Mouse (Mus musculus) MEL (cell line): Measurements from ENCODE around the gene Zfp536. TPM values are rescaled to one million over a fixed set of nuclear protein-coding genes. Genes with fewer than 3 reads are reported as not detected.

Experiments used
- DNase-seq: peaks from one replicate; pipeline ENCODE4 v3.0.0; 2011; ENCODE audit warnings: low read depth, low spot score
- H3K27ac ChIP-seq: 2 replicates; pipeline ENCODE4 v1.5.1; 2012; ENCODE audit warnings: low read depth, mild to moderate bottlenecking, control low read depth, low read length, moderate library complexity; ENCODE audit not compliant: control insufficient read depth
- H3K27me3 ChIP-seq, 2 experiments: fragments of 150-350 bp in 1 of 2; sonication (generic) in 1 of 2; 2 replicates each; pipeline ENCODE4 v1.6.1; 2012; ENCODE audit warnings: low read length in 2 of 2, mild to moderate bottlenecking in 2 of 2, improper control_type of control experiment in 1 of 2, moderate library complexity in 1 of 2; ENCODE audit not compliant: insufficient read depth in 2 of 2, control insufficient read depth in 1 of 2
- H3K36me3 ChIP-seq, 2 experiments: 2 replicates each; pipeline ENCODE4 v1.6.1; 2012 to 2014; ENCODE audit warnings: low read length in 2 of 2, improper control_type of control experiment in 1 of 2, inconsistent platforms in 1 of 2, mild to moderate bottlenecking in 1 of 2; ENCODE audit not compliant: insufficient read depth in 2 of 2, control insufficient read depth in 1 of 2
- H3K4me1 ChIP-seq, 2 experiments: fragments of 150-350 bp in 1 of 2; sonication (generic) in 1 of 2; 2 replicates each; pipeline ENCODE4 v1.6.1; 2012; ENCODE audit warnings: low read length in 2 of 2, improper control_type of control experiment in 1 of 2, mild to moderate bottlenecking in 1 of 2; ENCODE audit not compliant: insufficient read depth in 2 of 2, control insufficient read depth in 1 of 2
- H3K4me3 ChIP-seq, 2 experiments: fragments of 150-350 bp in 1 of 2; sonication (generic) in 1 of 2; 2 replicates each; pipeline ENCODE4 v1.5.1; 2012; ENCODE audit warnings: low read depth in 2 of 2, low read length in 2 of 2, mild to moderate bottlenecking in 2 of 2, moderate library complexity in 2 of 2, control low read depth in 1 of 2, improper control_type of control experiment in 1 of 2; ENCODE audit not compliant: control insufficient read depth in 1 of 2, insufficient read depth in 1 of 2
- H3K79me2 ChIP-seq: 2 replicates; pipeline ENCODE4 v1.6.1; 2012; ENCODE audit warnings: mild to moderate bottlenecking, low read length, moderate library complexity; ENCODE audit not compliant: control insufficient read depth, poor library complexity, insufficient read depth
- H3K9ac ChIP-seq: 2 replicates; pipeline ENCODE4 v1.6.1; 2012; ENCODE audit warnings: low read depth, mild to moderate bottlenecking, control low read depth, low read length, moderate library complexity; ENCODE audit not compliant: control insufficient read depth, poor library complexity, severe bottlenecking
- H3K9me3 ChIP-seq: fragments of 150-350 bp; sonication (generic); replicated peaks from 2 replicates; pipeline ENCODE4 v1.6.1; 2012; ENCODE audit warnings: mild to moderate bottlenecking, low read length, improper control_type of control experiment, moderate library complexity; ENCODE audit not compliant: insufficient read depth
- BHLHE40 ChIP-seq: IDR thresholded peaks from 2 replicates; pipeline ENCODE4 v1.6.1; 2012; ENCODE audit warnings: low read depth, mild to moderate bottlenecking, inconsistent platforms, low read length, improper control_type of control experiment, borderline replicate concordance
- CHD1 ChIP-seq: IDR thresholded peaks from 2 replicates; pipeline ENCODE4 v1.6.1; 2012; ENCODE audit warnings: low read depth, mild to moderate bottlenecking, inconsistent platforms, low read length, improper control_type of control experiment
- CHD2 ChIP-seq: IDR thresholded peaks from 2 replicates; pipeline ENCODE4 v1.6.1; 2011; ENCODE audit warnings: low read length, improper control_type of control experiment
- E2F4 ChIP-seq: IDR thresholded peaks from 2 replicates; pipeline ENCODE4 v1.6.1; 2011; ENCODE audit warnings: low read depth, low read length, improper control_type of control experiment, borderline replicate concordance
- ELF1 ChIP-seq: IDR thresholded peaks from 2 replicates; pipeline ENCODE4 v1.6.1; 2014; ENCODE audit warnings: low read depth, mild to moderate bottlenecking, inconsistent platforms, low read length, improper control_type of control experiment, moderate library complexity
- EP300 ChIP-seq, 2 experiments: IDR thresholded peaks; 2 replicates each; pipeline ENCODE4 v1.6.1; 2011; ENCODE audit warnings: improper control_type of control experiment in 2 of 2, low read length in 2 of 2, low read depth in 1 of 2, mild to moderate bottlenecking in 1 of 2
- ETS1 ChIP-seq: IDR thresholded peaks from 2 replicates; pipeline ENCODE4 v1.6.1; 2012; ENCODE audit warnings: low read depth, mild to moderate bottlenecking, inconsistent platforms, low read length, improper control_type of control experiment, moderate library complexity
- GABPA ChIP-seq: IDR thresholded peaks from 2 replicates; pipeline ENCODE4 v1.6.1; 2012; ENCODE audit warnings: low read depth, mild to moderate bottlenecking, inconsistent platforms, low read length, improper control_type of control experiment, moderate library complexity
- JUND ChIP-seq: IDR thresholded peaks from 2 replicates; pipeline ENCODE4 v1.6.1; 2011; ENCODE audit warnings: low read depth, mild to moderate bottlenecking, improper control_type of control experiment, low read length
- KAT2A ChIP-seq: conservative IDR thresholded peaks from 2 replicates; pipeline ENCODE4 v1.6.1; 2012; ENCODE audit warnings: low read depth, low read length, improper control_type of control experiment, inconsistent platforms
- MAFK ChIP-seq: IDR thresholded peaks from 2 replicates; pipeline ENCODE4 v1.6.1; 2011; ENCODE audit warnings: low read depth, mild to moderate bottlenecking, low read length, improper control_type of control experiment, borderline replicate concordance
- MAZ ChIP-seq: IDR thresholded peaks from 2 replicates; pipeline ENCODE4 v1.6.1; 2012; ENCODE audit warnings: low read depth, mild to moderate bottlenecking, inconsistent platforms, low read length, improper control_type of control experiment
- MEF2A ChIP-seq: IDR thresholded peaks from 2 replicates; pipeline ENCODE4 v1.6.1; 2014; ENCODE audit warnings: low read depth, mild to moderate bottlenecking, inconsistent platforms, low read length, improper control_type of control experiment; ENCODE audit not compliant: poor library complexity, insufficient replicate concordance, severe bottlenecking; ENCODE audit errors: extremely low read depth
- MXI1 ChIP-seq: IDR thresholded peaks from 2 replicates; pipeline ENCODE4 v1.6.1; 2011; ENCODE audit warnings: mild to moderate bottlenecking, low read depth, low read length, improper control_type of control experiment
- MYC ChIP-seq: IDR thresholded peaks from 2 replicates; pipeline ENCODE4 v1.6.1; 2011; ENCODE audit warnings: low read depth, mild to moderate bottlenecking, low read length, improper control_type of control experiment, moderate library complexity
- NRF1 ChIP-seq: IDR thresholded peaks from 2 replicates; pipeline ENCODE4 v1.6.1; 2014; ENCODE audit warnings: low read depth, mild to moderate bottlenecking, inconsistent platforms, low read length, improper control_type of control experiment, moderate library complexity; ENCODE audit not compliant: poor library complexity, insufficient read depth, severe bottlenecking
- POLR2AphosphoS5 ChIP-seq: IDR thresholded peaks from 2 replicates; pipeline ENCODE4 v1.6.1; 2012; ENCODE audit warnings: low read depth, borderline replicate concordance, mild to moderate bottlenecking, inconsistent platforms, low read length, moderate library complexity, mixed read lengths
- SIN3A ChIP-seq: IDR thresholded peaks from 2 replicates; pipeline ENCODE4 v1.6.1; 2012; ENCODE audit warnings: low read length, improper control_type of control experiment, inconsistent platforms
- SMC3 ChIP-seq: IDR thresholded peaks from 2 replicates; pipeline ENCODE4 v1.6.1; 2011; ENCODE audit warnings: low read depth, low read length, improper control_type of control experiment
- TBP ChIP-seq: IDR thresholded peaks from 2 replicates; pipeline ENCODE4 v1.8.0; 2011; ENCODE audit warnings: low read depth, low read length, improper control_type of control experiment
- TCF12 ChIP-seq: IDR thresholded peaks from 2 replicates; pipeline ENCODE4 v1.6.1; 2014; ENCODE audit warnings: low read depth, mild to moderate bottlenecking, inconsistent platforms, low read length, improper control_type of control experiment, moderate library complexity
- USF1 ChIP-seq: IDR thresholded peaks from 2 replicates; pipeline ENCODE4 v1.6.1; 2014; ENCODE audit warnings: low read depth, mild to moderate bottlenecking, inconsistent platforms, low read length, improper control_type of control experiment, moderate library complexity
- USF2 ChIP-seq, 2 experiments: IDR thresholded peaks; 2 replicates each; pipeline ENCODE4 v1.6.1; 2011 to 2012; ENCODE audit warnings: improper control_type of control experiment in 2 of 2, low read length in 2 of 2, borderline replicate concordance in 1 of 2, inconsistent platforms in 1 of 2, low read depth in 1 of 2, mild to moderate bottlenecking in 1 of 2; ENCODE audit not compliant: insufficient read depth in 1 of 2
- ZC3H11A ChIP-seq: IDR thresholded peaks from 2 replicates; pipeline ENCODE4 v1.6.1; 2012; ENCODE audit warnings: low read depth, mild to moderate bottlenecking, inconsistent platforms, low read length, improper control_type of control experiment
- ZMIZ1 ChIP-seq: IDR thresholded peaks from 2 replicates; pipeline ENCODE4 v1.6.1; 2012; ENCODE audit warnings: low read depth, mild to moderate bottlenecking, inconsistent platforms, low read length, improper control_type of control experiment, moderate library complexity
- ZNF384 ChIP-seq: IDR thresholded peaks from 2 replicates; pipeline ENCODE4 v1.6.1; 2012; ENCODE audit warnings: low read depth, mild to moderate bottlenecking, inconsistent platforms, low read length, improper control_type of control experiment
- polyA plus RNA-seq, 2 experiments: library from polyadenylated mRNA; stranded (reverse) in 1 of 2; unstranded in 1 of 2; fragments of >175 nt in 1 of 2; fragments of >200 nt in 1 of 2; gene quantifications; 2 replicates each; pipeline versions ENCODE4 v1.2.1 to v1.2.4; 2012; ENCODE audit warnings: low replicate concordance in 2 of 2, low read depth in 1 of 2; ENCODE audit not compliant: insufficient read length in 2 of 2, insufficient read depth in 1 of 2, missing spikeins in 1 of 2
- total RNA-seq: library from RNA; depleted of rRNA; stranded (reverse); fragments of 300-350 nt; gene quantifications from 2 replicates; pipeline ENCODE4 v1.2.3, GENCODE M21; 2012

Gene Zfp536
- total and polyA plus RNA-seq, 3 experiments: not detected

DNA sequence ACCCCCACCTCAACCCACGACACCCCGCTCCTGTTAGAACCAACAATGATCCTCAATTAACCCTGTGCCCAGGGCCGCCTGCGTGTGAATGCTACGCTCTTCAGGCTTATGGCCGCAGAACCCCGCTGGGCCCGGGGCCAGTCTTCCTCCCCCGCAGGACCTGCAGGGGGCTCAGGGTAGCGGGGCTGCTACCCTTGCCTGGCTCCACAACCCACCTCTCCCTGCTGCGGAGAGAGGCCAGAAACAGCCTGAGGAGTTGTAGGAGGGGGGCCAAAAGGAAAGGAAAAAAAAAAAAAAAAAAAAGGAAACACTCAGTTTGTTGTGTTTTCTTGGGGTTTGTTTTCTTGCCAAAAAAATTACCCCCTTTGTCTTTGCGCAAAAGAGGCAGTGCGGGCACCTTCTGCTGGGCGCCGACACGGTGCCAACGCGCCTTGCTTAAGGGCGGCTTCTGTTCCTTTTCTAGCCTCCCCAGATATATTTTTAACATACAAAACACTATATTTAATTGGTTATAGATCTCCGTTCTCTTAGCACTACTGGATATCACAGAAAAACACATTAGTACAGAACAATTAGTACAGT is 148.6 kb downstream of the Zfp536 start:
- H3K36me3 ChIP-seq: no peaks in the 10 kb centered on the region
- H3K9me3 ChIP-seq: no peaks in the 10 kb centered on the region
- H3K4me1 ChIP-seq: no peaks in the 10 kb centered on the region
- H3K79me2 ChIP-seq: no peaks in the 10 kb centered on the region
- TF ChIP-seq TCF12 (no peak), SIN3A (no peak), USF1 (no peak), CHD1 (no peak), MAZ (no peak), KAT2A (no peak), ZNF384 (no peak), SMC3 (no peak), GABPA (no peak), E2F4 (no peak), CHD2 (no peak), ZC3H11A (no peak), MYC (no peak), NRF1 (no peak), MAFK (no peak), MXI1 (no peak), EP300 (IDR thresholded peaks at IDR 0.05; ENCODE audit: low read depth in 1 of 2, low read length in 2 of 2) (no peak), BHLHE40 (no peak), ETS1 (no peak)
- no peaks in the 10 kb centered on the region for H3K27me3 ChIP-seq
- no peak overlapping the region for H3K27ac ChIP-seq
- DNase-seq: no peak
- no peak overlapping the region for H3K4me3 ChIP-seq
- H3K9ac ChIP-seq: no peak overlapping the region

DNA sequence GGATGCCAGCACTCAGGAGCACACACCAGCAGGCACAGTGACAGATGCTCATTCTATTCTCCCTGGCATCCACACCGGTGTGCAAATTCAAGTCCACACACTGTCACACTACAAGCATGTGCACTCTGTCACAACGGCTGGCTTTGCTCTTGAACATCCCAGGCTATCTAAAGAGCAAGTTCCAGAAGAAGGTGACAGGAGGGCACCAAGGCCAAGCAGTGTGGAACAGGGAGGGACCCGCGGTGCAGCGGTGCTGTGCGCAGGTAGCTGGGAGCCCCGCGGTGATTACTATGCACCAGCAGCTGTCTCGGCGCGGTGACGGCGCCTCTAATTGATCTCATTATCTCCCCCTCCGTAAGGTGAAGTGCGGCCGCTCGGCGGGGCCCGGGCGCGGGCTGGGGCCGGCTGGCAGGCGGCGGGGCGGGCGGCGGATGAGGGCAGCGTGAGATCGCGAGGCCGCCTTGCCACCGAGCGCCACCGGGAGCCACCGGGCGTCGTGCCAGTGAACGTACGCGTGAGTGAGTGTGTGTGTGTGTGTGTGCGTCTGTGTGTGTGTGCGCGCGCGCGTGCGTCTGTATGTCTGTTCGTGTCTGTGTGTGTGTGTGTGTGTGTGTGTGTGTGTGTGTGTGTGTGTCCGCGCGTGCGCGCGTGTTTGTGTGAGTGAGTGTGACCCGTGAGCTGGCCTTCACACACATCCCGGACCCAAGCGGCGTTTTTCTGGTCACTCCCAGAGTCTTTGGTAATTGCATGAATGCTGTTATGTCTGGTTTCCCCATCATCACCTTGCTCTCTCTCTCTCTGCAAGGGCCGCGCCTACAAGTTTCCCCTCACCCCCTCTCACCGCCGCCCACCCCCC is 149.3 kb downstream of the Zfp536 start:
- no peaks in the 10 kb centered on the region for H3K36me3 ChIP-seq
- no peaks in the 10 kb centered on the region for H3K27me3 ChIP-seq
- no peak overlapping the region for H3K9ac ChIP-seq
- TF ChIP-seq ELF1: no peak
- no peak for TF ChIP-seq USF1
- TF ChIP-seq ZMIZ1: no peak
- TF ChIP-seq CHD2: no peak
- no peak for TF ChIP-seq USF2 (IDR thresholded peaks at IDR 0.05; ENCODE audit: borderline replicate concordance in 1 of 2, insufficient read depth in 1 of 2, low read depth in 1 of 2, low read length in 2 of 2)
- TF ChIP-seq E2F4: no peak
- no peak for TF ChIP-seq TCF12
- no peak for TF ChIP-seq GABPA
- no peak for TF ChIP-seq EP300 (IDR thresholded peaks at IDR 0.05; ENCODE audit: low read depth in 1 of 2, low read length in 2 of 2)
- no peak for TF ChIP-seq TBP
- TF ChIP-seq MEF2A: no peak
- TF ChIP-seq JUND: no peak
- TF ChIP-seq POLR2AphosphoS5: no peak
- TF ChIP-seq MAZ: no peak
- TF ChIP-seq ZNF384: no peak
- TF ChIP-seq, all 39 proteins: peak for 0
- no peaks in the 10 kb centered on the region for H3K9me3 ChIP-seq
- H3K4me3 ChIP-seq: no peak overlapping the region
- no peak for DNase-seq
- no peaks in the 10 kb centered on the region for H3K79me2 ChIP-seq
- no peak overlapping the region for H3K27ac ChIP-seq
- no peaks in the 10 kb centered on the region for H3K4me1 ChIP-seq
